Mouse (Mus musculus) C2C12 (cell line): ENCODE measurements around the gene Mki67. TPM values are rescaled to one million over a fixed set of nuclear protein-coding genes. Genes with fewer than 3 reads are reported as not detected.

Experiments used
- H3K27me3 ChIP-seq: one replicate; pipeline ENCODE4 v1.6.1; 2011; ENCODE audit not compliant: control insufficient read depth, insufficient read depth, insufficient read length
- H3K36me3 ChIP-seq: one replicate; pipeline ENCODE4 v1.6.1; 2011; ENCODE audit not compliant: control insufficient read depth, insufficient read depth
- H3K4me3 ChIP-seq: one replicate; pipeline ENCODE4 v1.5.1; 2011; ENCODE audit warnings: mild to moderate bottlenecking, control low read depth; ENCODE audit not compliant: poor library complexity, insufficient read depth, severe bottlenecking
- H3K79me2 ChIP-seq: one replicate; pipeline ENCODE4 v1.6.1; 2011; ENCODE audit not compliant: control insufficient read depth, insufficient read depth
- H3K79me3 ChIP-seq: one replicate; pipeline ENCODE4 v1.6.1; 2011; ENCODE audit warnings: low read depth, control low read depth
- H3ac ChIP-seq: one replicate; pipeline ENCODE3; 2011; ENCODE audit warnings: low read depth; ENCODE audit not compliant: control insufficient read depth, insufficient read length
- CEBPB ChIP-seq: IDR thresholded peaks from one replicate; pipeline ENCODE4 v1.6.1; 2011; ENCODE audit warnings: low read depth, mild to moderate bottlenecking, control low read depth, moderate library complexity
- CTCF ChIP-seq: IDR thresholded peaks from one replicate; pipeline ENCODE4 v1.5.1; 2011; ENCODE audit not compliant: control insufficient read depth, insufficient read depth, insufficient read length
- FOSL1 ChIP-seq: IDR thresholded peaks from one replicate; pipeline ENCODE4 v1.8.0; 2011; ENCODE audit warnings: mild to moderate bottlenecking, low read length; ENCODE audit not compliant: poor library complexity, insufficient read depth, severe bottlenecking
- MAX ChIP-seq: IDR thresholded peaks from one replicate; pipeline ENCODE4 v1.6.1; 2011; ENCODE audit warnings: mild to moderate bottlenecking, control low read depth
- MYOD1 ChIP-seq: IDR thresholded peaks from one replicate; pipeline ENCODE4 v1.6.1; 2011; ENCODE audit warnings: low read depth; ENCODE audit not compliant: control insufficient read depth, insufficient read length
- MYOG ChIP-seq: IDR thresholded peaks from one replicate; pipeline ENCODE4 v1.6.1; 2011; ENCODE audit not compliant: control insufficient read depth, insufficient read length; ENCODE audit errors: extremely low read depth
- USF1 ChIP-seq: IDR thresholded peaks from one replicate; pipeline ENCODE4 v1.6.1; 2011; ENCODE audit warnings: low read depth, mild to moderate bottlenecking, control low read depth, moderate library complexity
- polyA plus RNA-seq: library from polyadenylated mRNA; unstranded; fragments of >200 nt; fragmentation: generic; extraction: Trizol; gene quantifications from one replicate; pipeline ENCODE4 v1.2.1, GENCODE M21; 2012; ENCODE audit warnings: missing spikeins

Gene Mki67
- polyA plus RNA-seq, 1 experiment, result 18.1 TPM

- TF ChIP-seq MAX, result no peak
- peak; percentile 50 for TF ChIP-seq CEBPB
- no peak for TF ChIP-seq USF1
Observed at GRCm38 (mm10) chr7:135659314-135659935, 56.7 kb downstream of the Mki67 start.

GRCm38 (mm10) chr7:135658150-135658549 lies 58.0 kb downstream of the Mki67 start:
- Histone ChIP-seq H3K27me3 (no peaks in the 10 kb centered on the region), H3K79me2 (no peaks in the 10 kb centered on the region), H3K79me3 (no peaks in the 10 kb centered on the region), H3K4me3 (no peak overlapping the region), H3ac (no peak overlapping the region), H3K36me3 (peaks cover 3% of the 10 kb centered on the region)
- TF ChIP-seq CEBPB (no peak), MYOD1 (no peak), USF1 (no peak), CTCF (no peak), MYOG (no peak), MAX (no peak), FOSL1 (no peak)

More at GRCm38 (mm10) chr7:135659314-135659935, 56.7 kb downstream of the Mki67 start:
- Histone ChIP-seq H3K36me3 (peaks cover 3% of the 10 kb centered on the region), H3ac (no peak overlapping the region), H3K27me3 (no peaks in the 10 kb centered on the region), H3K79me3 (no peaks in the 10 kb centered on the region), H3K4me3 (no peak overlapping the region), H3K79me2 (no peaks in the 10 kb centered on the region)

GRCm38 (mm10) chr7:135655113-135655512 lies 61.0 kb downstream of the Mki67 start:
- H3K27me3 ChIP-seq, result no peaks in the 10 kb centered on the region

GRCm38 (mm10) chr7:135654288-135654687 lies 61.9 kb downstream of the Mki67 start:
- no peaks in the 10 kb centered on the region for H3K36me3 ChIP-seq
- no peaks in the 10 kb centered on the region for H3K27me3 ChIP-seq
- no peaks in the 10 kb centered on the region for H3K79me2 ChIP-seq
- no peaks in the 10 kb centered on the region for H3K79me3 ChIP-seq
- TF ChIP-seq CTCF (no peak), MYOD1 (no peak), MAX (no peak), FOSL1 (no peak)
- no peak overlapping the region for H3K4me3 ChIP-seq
- H3ac ChIP-seq, result no peak overlapping the region

More at GRCm38 (mm10) chr7:135655113-135655512, 61.0 kb downstream of the Mki67 start:
- H3ac ChIP-seq, result no peak overlapping the region
- H3K36me3 ChIP-seq, result no peaks in the 10 kb centered on the region
- no peaks in the 10 kb centered on the region for H3K79me2 ChIP-seq
- TF ChIP-seq MAX (no peak), MYOG (no peak), CEBPB (no peak), MYOD1 (no peak), USF1 (no peak), FOSL1 (no peak), CTCF (no peak)
- no peak overlapping the region for H3K4me3 ChIP-seq
- H3K79me3 ChIP-seq, result no peaks in the 10 kb centered on the region

GRCm38 (mm10) chr7:135653601-135654000 lies 62.6 kb downstream of the Mki67 start:
- H3K79me2 ChIP-seq, result no peaks in the 10 kb centered on the region
- no peak overlapping the region for H3K4me3 ChIP-seq
- TF ChIP-seq MAX (no peak), CTCF (no peak), USF1 (no peak)

GRCm38 (mm10) chr7:135652781-135653180 lies 63.4 kb downstream of the Mki67 start:
- Histone ChIP-seq H3K4me3 (no peak overlapping the region), H3ac (no peak overlapping the region), H3K79me2 (no peaks in the 10 kb centered on the region), H3K27me3 (no peaks in the 10 kb centered on the region), H3K36me3 (no peaks in the 10 kb centered on the region), H3K79me3 (no peaks in the 10 kb centered on the region)
- no peak for TF ChIP-seq MYOG
- TF ChIP-seq MYOD1, result no peak
- no peak for TF ChIP-seq FOSL1
- no peak for TF ChIP-seq USF1

More at GRCm38 (mm10) chr7:135653601-135654000, 62.6 kb downstream of the Mki67 start:
- Histone ChIP-seq H3K36me3 (no peaks in the 10 kb centered on the region), H3K79me3 (no peaks in the 10 kb centered on the region), H3ac (no peak overlapping the region), H3K27me3 (no peaks in the 10 kb centered on the region)
